17 mouse cellular contexts compared by ENCODE assay signal in the genomic region with DNA sequence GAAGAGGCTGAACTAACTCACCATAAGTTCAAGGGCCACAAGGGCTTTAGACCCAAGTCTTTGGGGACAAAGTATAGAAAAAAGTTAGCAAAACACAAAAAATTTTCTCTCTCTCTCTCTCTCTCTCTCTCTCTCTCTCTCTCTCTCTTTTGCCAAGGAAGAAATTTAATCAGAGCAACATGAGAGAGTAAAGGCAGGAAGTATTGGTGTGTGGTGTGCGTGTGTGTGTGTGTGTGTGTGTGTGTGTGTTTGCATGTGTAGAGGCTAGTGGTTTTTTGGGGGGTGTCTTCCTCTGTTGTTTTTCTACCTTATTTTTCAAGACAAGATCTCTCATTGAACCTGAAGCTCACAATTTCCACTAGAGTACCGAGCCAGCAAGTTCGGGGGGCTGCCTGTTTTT. TPM values are rescaled to one million over a fixed set of nuclear protein-coding genes. Genes with fewer than 3 reads are reported as not detected.
DNase-seq lines count a peak whose midpoint lies in the region; ATAC-seq lines count a peak whose summit lies in the region.
"Had no signal": no experiment of that assay in that cellular context is flagged by ENCODE, and none has a peak within 500 bp of the region (broad histone marks: within the 10 kb centered on the region; RNA-seq: fewer than 3 reads in every experiment).

No protein-coding gene starts in this region.

- peak; percentile 20 for DNase-seq in CD4-positive, CD25-positive, alpha-beta regulatory T cell, adult 2 months (ENCODE audit: low read depth, low spot score)
- peak; percentile 33 for DNase-seq in thymus, postnatal 0 days (ENCODE audit: low spot score)
- DNase-seq in thymus, postnatal 10 days (ENCODE audit: low spot score in 2 of 2): no peak
- peak; percentile 23 to 25 for DNase-seq in thymus, postnatal 36 days
- no peak for DNase-seq in heart, adult 9 months (ENCODE audit: low spot score in 2 of 2)
- no peak for DNase-seq in B cell, adult 2 months
- DNase-seq: adrenal gland, postnatal 25 days; cerebellum, adult 18-20 months; cerebellum, adult 9-11 months; gastrocnemius, postnatal 36 days; heart, adult 11 months; heart, postnatal 10 days; heart, postnatal 4 days had no signal

- ATAC-seq in CD4-positive, CD25-positive, alpha-beta regulatory T cell, adult 4 months: no peak
- ATAC-seq: activated CD4-positive, CD25-positive, alpha-beta regulatory T cell, adult 4 months; forebrain, embryonic 15.5 days; hindbrain, postnatal 0 days had no signal

RNA-seq across cellular contexts. Expression of a gene that starts 46.1 kb away (rescaled TPM):
- 1 to 10 TPM; 2.8 to 3.5 TPM for polyA plus RNA-seq in CD4-positive, CD25-positive, alpha-beta regulatory T cell, adult 4 months (2017; shearing (Covaris generic))
- 1.9 and 2.0 TPM in 2 replicates for polyA plus RNA-seq in thymus, postnatal 0 days (2015; fragmentation: Nextera tagmentation; extraction: Ambion mirVana)

Comparison
In these comparisons a context has a peak if more than half of its experiments do, and no peak if none do; other contexts are left out.
1. DNase-seq: peak in CD4-positive, CD25-positive, alpha-beta regulatory T cell, adult 2 months (single experiment), thymus, postnatal 0 days (single experiment) and thymus, postnatal 36 days (2 of 2); none in thymus, postnatal 10 days (0 of 2), heart, adult 9 months (0 of 2) and B cell, adult 2 months (0 of 2).